Mouse (Mus musculus) forebrain, embryonic 11.5 days (tissue): ENCODE results near the gene N4bp3. TPM values are rescaled to one million over a fixed set of nuclear protein-coding genes. Genes with fewer than 3 reads are reported as not detected.
"Not testable (repeated sequence)": the region's sequence is repeated elsewhere in the genome, so short reads cannot be mapped to it uniquely, and the experiment has no call there.

ENCODE experiments used
- ATAC-seq: fragments of 200-750 bp; cut with Nextera tagmentation; replicated peaks from 2 replicates; pipeline ENCODE4 v1.8.0; 2017; ENCODE audit warnings: moderate TSS enrichment; ENCODE audit not compliant: low FRiP score
- DNase-seq: peaks from one replicate; pipeline ENCODE4 v3.0.0-alpha.2; 2017; ENCODE audit warnings: low spot score
- H3K27ac ChIP-seq: fragments of 300-500 bp; sonication (generic); 2 replicates; pipeline ENCODE4 v1.5.1; 2014; ENCODE audit warnings: low read depth, low read length
- H3K27me3 ChIP-seq: fragments of 300-500 bp; sonication (generic); 2 replicates; pipeline ENCODE4 v1.6.1; 2014; ENCODE audit warnings: mild to moderate bottlenecking, low read length, mixed read lengths; ENCODE audit not compliant: control insufficient read depth, insufficient read depth
- H3K36me3 ChIP-seq: fragments of 300-500 bp; sonication (generic); 2 replicates; pipeline ENCODE4 v1.6.1; 2014; ENCODE audit warnings: mild to moderate bottlenecking, low read length, moderate library complexity, mixed read lengths; ENCODE audit not compliant: control insufficient read depth, insufficient read depth
- H3K4me1 ChIP-seq: fragments of 300-500 bp; sonication (generic); replicated peaks from 2 replicates; pipeline ENCODE4 v1.6.1; 2014; ENCODE audit warnings: low read length, mixed read lengths; ENCODE audit not compliant: control insufficient read depth, insufficient read depth
- H3K4me2 ChIP-seq: fragments of 300-500 bp; sonication (generic); 2 replicates; pipeline ENCODE4 v1.6.1; 2014; ENCODE audit warnings: low read depth, mild to moderate bottlenecking, low read length, moderate library complexity, mixed read lengths; ENCODE audit not compliant: severe bottlenecking
- H3K4me3 ChIP-seq: fragments of 300-500 bp; sonication (generic); 2 replicates; pipeline ENCODE4 v1.5.1; 2014; ENCODE audit warnings: low read depth, low read length
- H3K9ac ChIP-seq: fragments of 300-500 bp; sonication (generic); 2 replicates; pipeline ENCODE4 v1.6.1; 2014; ENCODE audit warnings: low read length
- H3K9me3 ChIP-seq: fragments of 300-500 bp; sonication (generic); 2 replicates; pipeline ENCODE4 v1.6.1; 2016; ENCODE audit warnings: low read length, mixed read lengths; ENCODE audit not compliant: control insufficient read depth
- WGBS: fragments of 180-500 bp; shearing (Covaris S2); extraction: QIAGEN DNeasy Blood & Tissue Kit; methylation state at CpG from one replicate; pipeline ENCODE4 v1.1.7; 2014; 5-methylcytosine and 5-hydroxymethylcytosine counted together
- polyA plus RNA-seq: library from polyadenylated mRNA; unstranded; fragments of >200 nt; fragmentation: Nextera tagmentation; extraction: Ambion mirVana; gene quantifications from 2 replicates; pipeline ENCODE4 v1.2.1, GENCODE M21; 2014

Gene N4bp3
- polyA plus RNA-seq, result 11.3 and 11.7 TPM in 2 replicates

DNA sequence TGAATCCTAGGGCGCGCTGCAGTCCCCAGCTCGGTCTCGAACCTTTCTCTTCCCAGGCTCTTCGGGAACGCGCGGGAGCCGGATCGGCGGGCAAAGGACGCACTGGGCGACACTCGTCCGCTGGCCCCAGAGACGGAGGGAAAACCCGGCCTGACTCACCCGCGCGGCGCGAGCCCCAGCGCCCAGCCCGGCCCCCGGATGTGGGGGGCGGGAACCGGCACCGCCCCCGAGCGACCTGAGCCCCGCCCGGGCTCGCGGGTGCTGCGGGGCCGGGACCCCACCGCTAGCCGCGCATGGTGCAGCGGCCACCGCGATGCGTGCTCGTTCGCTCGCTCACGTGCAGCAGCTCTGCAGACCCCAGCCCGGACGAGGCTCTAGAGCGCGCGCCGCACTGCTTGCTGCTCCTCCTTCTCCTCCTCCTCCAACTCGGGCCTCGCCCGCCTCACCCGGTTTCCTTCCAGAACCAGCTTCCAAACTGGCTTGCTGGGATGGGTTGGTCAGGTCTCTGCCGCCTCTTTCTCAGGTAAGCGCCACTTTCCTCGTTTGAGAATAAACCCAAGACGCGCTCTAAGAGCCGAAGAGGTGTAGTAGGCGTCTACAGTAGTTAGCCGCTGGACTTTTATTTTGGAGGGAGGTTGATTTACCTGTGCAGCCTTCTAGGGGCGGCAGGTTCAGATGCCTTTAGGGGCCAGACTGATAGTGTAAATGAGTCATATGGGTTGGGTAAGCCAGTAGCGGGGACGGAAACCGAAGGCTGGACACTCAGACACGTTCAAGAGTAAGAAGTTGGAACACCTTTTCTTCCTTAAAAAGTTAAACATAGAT lies at the start of gene N4bp3, which contains the start of gene D930048N14Rik:
N4bp3 (minus strand) TSS at position 152 of the 825 bp plus-strand sequence.
D930048N14Rik (plus strand) TSS at position 264 of the 825 bp plus-strand sequence.
- peak within 1 kb of the TSS; percentile 94 for H3K4me2 ChIP-seq
- WGBS, result under 1% methylated on average over 68 of the region's 70 CpGs
- H3K9me3 ChIP-seq, result no peaks in the 10 kb centered on the region
- peak within 1 kb of the TSS; percentile 53 for H3K4me3 ChIP-seq
- H3K36me3 ChIP-seq, result no peaks in the 10 kb centered on the region
- peaks cover 7% of the 10 kb centered on the region; the same call in 1 of the 2 replicates for H3K27me3 ChIP-seq
- peaks cover 22% of the 10 kb centered on the region; the same call in 1 of the 2 replicates for H3K4me1 ChIP-seq
- peak; percentile 86 for DNase-seq
- H3K27ac ChIP-seq, result no peak within 1 kb of the TSS
- peak; percentile 62 for ATAC-seq
- peak within 1 kb of the TSS; percentile 69 for H3K9ac ChIP-seq

- H3K4me2 ChIP-seq, result no peak overlapping the region
- no peak overlapping the region for H3K9ac ChIP-seq
- H3K4me3 ChIP-seq, result no peak overlapping the region
- ATAC-seq (no peak), DNase-seq (no peak)
- WGBS, result 91% methylated on average over 3 of the region's 3 CpGs
- H3K27me3 ChIP-seq, result no peaks in the 10 kb centered on the region
- H3K9me3 ChIP-seq, result no peaks in the 10 kb centered on the region
- no peaks in the 10 kb centered on the region for H3K4me1 ChIP-seq
- no peaks in the 10 kb centered on the region; the same call in 1 of the 2 replicates for H3K36me3 ChIP-seq
- no peak overlapping the region for H3K27ac ChIP-seq
Measured at GRCm38 (mm10) chr11:51694984-51695383, 44.3 kb upstream of the N4bp3 start.

DNA sequence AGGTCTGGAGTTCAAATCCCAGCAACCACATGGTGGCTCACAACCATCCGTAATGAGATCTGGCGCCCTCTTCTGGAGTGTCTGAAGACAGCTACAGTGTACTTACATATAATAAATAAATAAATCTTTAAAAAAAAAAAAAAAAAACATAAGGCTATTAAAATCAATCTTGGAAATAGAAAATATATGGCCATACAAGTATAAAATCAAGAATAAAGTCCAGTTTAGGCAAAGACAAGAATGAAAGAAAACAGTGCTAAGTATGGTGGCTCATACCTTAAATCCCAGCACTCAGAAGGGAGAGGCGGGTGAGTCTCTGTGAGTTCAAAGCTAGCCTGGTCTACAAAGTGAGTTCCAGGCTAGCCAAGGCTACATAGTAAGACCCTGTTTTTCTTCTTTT lies 40.0 kb upstream of the N4bp3 start:
- H3K27ac ChIP-seq, H3K9me3 ChIP-seq: not testable (repeated sequence)
- 83% methylated on average over 1 of the region's 3 CpGs for WGBS

GRCm38 (mm10) chr11:51689343-51689742 lies 38.7 kb upstream of the N4bp3 start:
- peak overlapping the region; percentile 81 for H3K9ac ChIP-seq
- WGBS, result 25% methylated on average over 6 of the region's 6 CpGs
- DNase-seq (no peak), ATAC-seq (no peak)
- peak overlapping the region; percentile 48 for H3K4me2 ChIP-seq
- H3K27me3 ChIP-seq, result no peaks in the 10 kb centered on the region
- H3K27ac ChIP-seq, result peak overlapping the region; percentile 99; the same call in 1 of the 2 replicates
- no peaks in the 10 kb centered on the region for H3K9me3 ChIP-seq
- H3K36me3 ChIP-seq, result no peaks in the 10 kb centered on the region
- no peaks in the 10 kb centered on the region for H3K4me1 ChIP-seq
- H3K4me3 ChIP-seq, result peak overlapping the region; percentile 65

More for the DNA sequence above, 40.0 kb upstream of the N4bp3 start:
- H3K9ac ChIP-seq, DNase-seq, H3K36me3 ChIP-seq, H3K4me2 ChIP-seq, H3K27me3 ChIP-seq, ATAC-seq, H3K4me1 ChIP-seq, H3K4me3 ChIP-seq: not testable (repeated sequence)

GRCm38 (mm10) chr11:51688330-51689328 lies 38.0 kb upstream of the N4bp3 start, which contains the start of gene 0610009B22Rik:
Gene 0610009B22Rik, minus strand, starts transcription at chr11:51688874.
- Histone ChIP-seq H3K9ac (peak within 1 kb of the TSS; percentile 81), H3K27ac (peak within 1 kb of the TSS; percentile 99)
- under 1% methylated on average over 60 of the region's 60 CpGs for WGBS

DNA sequence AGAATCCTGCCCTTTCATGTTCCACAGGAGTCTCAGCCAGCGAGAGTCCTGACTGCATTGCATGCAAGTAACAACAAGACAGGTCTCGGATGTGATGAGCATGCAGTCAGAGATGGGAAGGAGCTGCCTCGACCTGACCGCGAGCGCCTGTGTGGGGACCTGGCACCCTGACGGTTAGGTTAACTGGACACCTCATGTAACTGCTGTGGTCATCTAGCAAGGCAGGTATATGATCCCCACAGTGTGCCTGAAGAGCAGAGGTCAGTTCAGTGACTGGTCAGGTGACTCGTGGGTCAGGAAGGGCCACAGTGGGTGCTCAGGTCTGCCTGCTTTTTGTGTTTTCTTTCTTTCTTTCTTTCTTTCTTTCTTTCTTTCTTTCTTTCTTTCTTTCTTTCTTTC lies 31.3 kb upstream of the N4bp3 start:
- Histone ChIP-seq H3K27me3 (no peaks in the 10 kb centered on the region), H3K4me3 (no peak overlapping the region), H3K9me3 (no peaks in the 10 kb centered on the region), H3K4me2 (no peak overlapping the region), H3K9ac (no peak overlapping the region), H3K36me3 (no peaks in the 10 kb centered on the region), H3K27ac (no peak overlapping the region), H3K4me1 (no peaks in the 10 kb centered on the region)
- ATAC-seq (no peak), DNase-seq (no peak)
- 48% methylated on average over 8 of the region's 8 CpGs for WGBS

More at GRCm38 (mm10) chr11:51688330-51689328, 38.0 kb upstream of the N4bp3 start, which contains the start of gene 0610009B22Rik:
- peak; percentile 99 for ATAC-seq
- Histone ChIP-seq H3K36me3 (no peaks in the 10 kb centered on the region), H3K4me3 (peak within 1 kb of the TSS; percentile 65), H3K4me2 (peak within 1 kb of the TSS; percentile 75), H3K9me3 (no peaks in the 10 kb centered on the region), H3K4me1 (no peaks in the 10 kb centered on the region), H3K27me3 (no peaks in the 10 kb centered on the region)
- peak; percentile 100 for DNase-seq

DNA sequence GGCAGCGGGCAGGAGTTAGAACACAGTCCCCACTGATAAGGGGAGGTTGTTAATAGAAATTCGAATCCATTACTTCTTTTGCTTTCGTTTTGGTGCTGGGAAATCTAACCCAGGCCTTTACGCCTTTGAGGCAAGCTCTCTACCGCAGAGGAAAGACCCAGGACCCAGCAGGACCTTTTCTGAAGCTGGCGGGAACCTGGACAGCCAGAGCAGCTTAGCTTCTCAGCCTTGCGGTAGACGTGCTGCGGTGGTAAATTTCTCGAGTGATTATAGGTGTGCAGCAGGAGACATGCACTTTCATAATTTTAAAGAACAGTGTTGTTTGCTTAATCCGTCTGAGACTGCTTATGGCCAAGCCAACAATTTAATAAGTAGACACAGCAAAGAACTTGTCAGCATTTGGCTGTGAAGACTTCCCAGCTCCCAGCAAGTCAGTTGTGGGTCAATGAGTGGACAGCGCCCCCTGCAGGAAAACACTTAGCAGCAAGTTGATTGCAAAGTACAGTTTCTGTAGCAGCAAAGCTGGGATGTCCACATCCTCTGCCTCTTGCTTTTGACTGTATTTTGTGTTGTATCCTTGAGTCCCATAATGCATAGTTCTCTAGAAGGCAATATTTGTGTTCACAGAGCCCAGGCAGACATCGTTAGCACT lies 30.8 kb upstream of the N4bp3 start:
- H3K27me3 ChIP-seq, result no peaks in the 10 kb centered on the region
- peak; percentile 91 for DNase-seq
- H3K4me3 ChIP-seq, result no peak overlapping the region
- no peaks in the 10 kb centered on the region for H3K9me3 ChIP-seq
- no peaks in the 10 kb centered on the region for H3K4me1 ChIP-seq
- 39% methylated on average over 13 of the region's 13 CpGs for WGBS
- no peak overlapping the region for H3K9ac ChIP-seq
- no peak for ATAC-seq
- peak overlapping the region; percentile 6; the same call in 1 of the 2 replicates for H3K4me2 ChIP-seq
- H3K27ac ChIP-seq, result no peak overlapping the region
- H3K36me3 ChIP-seq, result no peaks in the 10 kb centered on the region

DNA sequence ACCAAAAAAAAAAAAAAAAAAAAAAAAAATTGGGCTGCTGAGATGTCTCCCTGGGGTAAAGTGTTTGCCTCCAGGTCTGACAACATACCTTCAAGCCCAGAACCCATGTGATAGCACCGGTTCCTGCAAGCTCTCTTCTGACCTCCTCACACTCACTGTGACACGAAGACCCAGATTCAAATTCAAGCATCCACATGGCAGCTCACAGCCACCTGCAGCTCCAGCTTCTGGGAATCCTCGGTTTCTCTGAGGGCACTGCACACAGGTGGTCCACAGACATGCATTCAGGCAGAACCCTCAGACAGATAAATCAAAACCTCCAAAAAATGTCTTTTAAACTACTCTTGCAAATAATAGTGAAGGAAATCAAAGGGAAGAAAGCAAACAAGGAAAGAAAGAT lies 28.8 kb upstream of the N4bp3 start:
- WGBS, result 84% methylated on average over 3 of the region's 3 CpGs
- Histone ChIP-seq H3K4me2 (no peak overlapping the region), H3K4me3 (no peak overlapping the region), H3K9me3 (no peaks in the 10 kb centered on the region), H3K36me3 (no peaks in the 10 kb centered on the region), H3K27ac (no peak overlapping the region), H3K4me1 (no peaks in the 10 kb centered on the region), H3K9ac (no peak overlapping the region), H3K27me3 (no peaks in the 10 kb centered on the region)
- no peak for DNase-seq
- ATAC-seq, result no peak
